Mouse (Mus musculus) neural tube, embryonic 10.5 days (tissue): ENCODE results near the gene 1700001O22Rik.

Source experiments
- DNase-seq: peaks from one replicate; pipeline ENCODE4 v3.0.0-alpha.2; 2017; ENCODE audit warnings: low spot score; ENCODE audit errors: extremely low spot score

1700001O22Rik gene

GRCm38 (mm10) chr2:30779241-30779640, 24.2 kb downstream of the 1700001O22Rik start:
- DNase-seq = peak; percentile 80

- no peak for DNase-seq
These were observed 25.2 kb downstream of the 1700001O22Rik start for GRCm38 (mm10) chr2:30778235-30778634.

- no peak for DNase-seq
These were observed 26.2 kb downstream of the 1700001O22Rik start for GRCm38 (mm10) chr2:30777266-30777665.

- no peak for DNase-seq
These were observed 27.5 kb downstream of the 1700001O22Rik start for GRCm38 (mm10) chr2:30775955-30776354.

- no peak for DNase-seq
These were observed 30.0 kb downstream of the 1700001O22Rik start for GRCm38 (mm10) chr2:30773313-30774005.

GRCm38 (mm10) chr2:30772581-30773312, 30.7 kb downstream of the 1700001O22Rik start:
- DNase-seq = no peak

GRCm38 (mm10) chr2:30771806-30772460, 31.5 kb downstream of the 1700001O22Rik start:
- peak; percentile 61 for DNase-seq

- peak; percentile 64 for DNase-seq
These were observed 32.1 kb downstream of the 1700001O22Rik start for GRCm38 (mm10) chr2:30771368-30771805.

GRCm38 (mm10) chr2:30769187-30769586, 34.3 kb downstream of the 1700001O22Rik start:
- no peak for DNase-seq

- DNase-seq = no peak
These were observed 34.9 kb downstream of the 1700001O22Rik start for GRCm38 (mm10) chr2:30768529-30768928.

GRCm38 (mm10) chr2:30767626-30768240, 35.7 kb downstream of the 1700001O22Rik start:
- DNase-seq = no peak

GRCm38 (mm10) chr2:30766446-30766845, 37.0 kb downstream of the 1700001O22Rik start:
- no peak for DNase-seq

- DNase-seq = peak; percentile 54
These were observed 42.8 kb downstream of the 1700001O22Rik start for GRCm38 (mm10) chr2:30760706-30761105.

- peak; percentile 73 for DNase-seq
These were observed 43.5 kb downstream of the 1700001O22Rik start for GRCm38 (mm10) chr2:30759858-30760547.

- DNase-seq = peak; percentile 31
These were observed 44.0 kb downstream of the 1700001O22Rik start for GRCm38 (mm10) chr2:30759442-30759841.

- no peak for DNase-seq
These were observed 44.4 kb downstream of the 1700001O22Rik start for GRCm38 (mm10) chr2:30759088-30759374.

GRCm38 (mm10) chr2:30758341-30759087, 44.9 kb downstream of the 1700001O22Rik start:
- DNase-seq = peak; percentile 88

GRCm38 (mm10) chr2:30756962-30757715, 46.3 kb downstream of the 1700001O22Rik start:
- DNase-seq = no peak

- no peak for DNase-seq
These were observed 47.3 kb downstream of the 1700001O22Rik start for GRCm38 (mm10) chr2:30755985-30756765.
